Mouse (Mus musculus): ENCODE data around the gene Slc9a8. TPM values are rescaled to one million over a fixed set of nuclear protein-coding genes. Genes with fewer than 3 reads are reported as not detected.

Gene Slc9a8
- polyA plus RNA-seq, 1 experiment, result 19.0 TPM

- peak overlapping the region; percentile 97 for H3K4me3 ChIP-seq (ENCODE audit: insufficient read depth, poor library complexity, severe bottlenecking)
- no peak for TF ChIP-seq MYOG (IDR thresholded peaks at IDR 0.05; ENCODE audit: control insufficient read depth, extremely low read depth, insufficient read length)
- TF ChIP-seq CTCF (IDR thresholded peaks at IDR 0.05; ENCODE audit: control insufficient read depth, insufficient read depth, insufficient read length), result no peak
- TF ChIP-seq MYOD1 (IDR thresholded peaks at IDR 0.05; ENCODE audit: control insufficient read depth, insufficient read length, low read depth), result no peak
- no peak for TF ChIP-seq CEBPB (IDR thresholded peaks at IDR 0.05; ENCODE audit: low read depth)
- TF ChIP-seq USF1 (IDR thresholded peaks at IDR 0.05; ENCODE audit: low read depth), result no peak
- no peak for TF ChIP-seq FOSL1 (IDR thresholded peaks at IDR 0.05; ENCODE audit: insufficient read depth, low read length, poor library complexity, severe bottlenecking)
Measured at GRCm38 (mm10) chr2:167490813-167491525, 69.5 kb downstream of the Slc9a8 start.

DNA sequence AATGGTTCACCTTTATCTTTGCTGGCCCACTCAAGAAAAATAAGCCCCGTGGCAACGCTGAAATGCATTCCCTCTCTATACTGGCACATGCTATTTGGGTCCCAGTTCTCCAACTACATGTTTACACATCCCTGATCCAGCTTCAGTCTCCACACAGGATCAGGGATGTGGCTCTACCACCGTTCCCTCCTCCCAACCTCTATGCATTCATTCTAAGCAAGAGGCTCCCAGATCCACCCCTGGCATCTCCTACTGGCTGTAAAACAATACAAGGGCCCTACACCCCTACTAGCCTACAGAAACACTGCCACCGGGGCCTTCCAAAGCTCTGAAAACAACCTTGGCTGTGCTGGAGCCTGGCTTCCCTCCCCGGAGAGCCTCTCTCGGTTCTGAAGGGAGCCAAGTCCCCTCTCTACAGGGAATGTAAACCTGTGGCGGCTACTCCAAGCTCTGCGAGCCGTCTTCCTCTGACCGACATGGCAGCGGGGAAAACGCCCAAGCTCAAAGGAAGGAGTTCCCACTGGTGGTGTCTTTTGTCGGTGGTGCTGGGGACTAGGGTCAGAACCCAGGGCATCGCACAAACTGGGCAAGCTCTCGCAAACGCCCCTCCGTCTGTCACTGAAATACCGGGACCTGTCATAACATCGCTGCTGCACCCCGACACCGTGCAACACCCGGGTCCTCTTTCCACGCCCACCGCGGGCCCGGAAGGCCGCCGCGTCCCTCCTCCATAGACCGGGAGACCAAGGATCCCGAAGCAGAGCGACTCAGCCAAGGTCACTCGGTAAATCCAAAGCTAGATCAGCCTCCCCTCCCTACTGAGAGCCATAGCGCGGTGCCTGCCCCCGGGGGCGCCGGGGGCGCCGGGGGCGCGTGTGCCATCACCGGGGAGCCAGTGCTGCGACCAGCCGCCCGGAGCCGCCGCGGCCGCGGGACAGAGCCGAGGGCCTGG, 70.5 kb downstream of the Slc9a8 start, which contains the start of gene Rnf114:
Gene Rnf114, plus strand, starts transcription at position 889 of the 952 bp plus-strand sequence.
- TF ChIP-seq CTCF (IDR thresholded peaks at IDR 0.05; ENCODE audit: control insufficient read depth, insufficient read depth, insufficient read length) (no peak), MYOG (IDR thresholded peaks at IDR 0.05; ENCODE audit: control insufficient read depth, extremely low read depth, insufficient read length) (no peak), MYOD1 (IDR thresholded peaks at IDR 0.05; ENCODE audit: control insufficient read depth, insufficient read length, low read depth) (no peak), MAX (IDR thresholded peaks at IDR 0.05) (no peak), FOSL1 (IDR thresholded peaks at IDR 0.05; ENCODE audit: insufficient read depth, low read length, poor library complexity, severe bottlenecking) (no peak)
- peaks cover 67% of the 10 kb centered on the region for H3K79me2 ChIP-seq (ENCODE audit: control insufficient read depth, insufficient read depth)
- peaks cover 58% of the 10 kb centered on the region for H3K79me3 ChIP-seq (ENCODE audit: low read depth)

More at GRCm38 (mm10) chr2:167490813-167491525, 69.5 kb downstream of the Slc9a8 start:
- H3ac ChIP-seq (ENCODE audit: control insufficient read depth, insufficient read length, low read depth), result peak overlapping the region; percentile 40
- H3K79me2 ChIP-seq (ENCODE audit: control insufficient read depth, insufficient read depth), result peaks cover 77% of the 10 kb centered on the region
- H3K79me3 ChIP-seq (ENCODE audit: low read depth), result peaks cover 66% of the 10 kb centered on the region
- no peaks in the 10 kb centered on the region for H3K27me3 ChIP-seq (ENCODE audit: control insufficient read depth, insufficient read depth, insufficient read length)
- peaks cover 13% of the 10 kb centered on the region for H3K36me3 ChIP-seq (ENCODE audit: control insufficient read depth, insufficient read depth)

GRCm38 (mm10) chr2:167492713-167493636, 71.5 kb downstream of the Slc9a8 start, which contains the start of gene Spata2:
Gene Spata2, minus strand, starts transcription at chr2:167492887.
- Histone ChIP-seq H3K4me3 (ENCODE audit: insufficient read depth, poor library complexity, severe bottlenecking) (peak within 1 kb of the TSS; percentile 97), H3K79me3 (ENCODE audit: low read depth) (peaks cover 49% of the 10 kb centered on the region), H3K79me2 (ENCODE audit: control insufficient read depth, insufficient read depth) (peaks cover 57% of the 10 kb centered on the region), H3K36me3 (ENCODE audit: control insufficient read depth, insufficient read depth) (peaks cover 12% of the 10 kb centered on the region), H3ac (ENCODE audit: control insufficient read depth, insufficient read length, low read depth) (peak within 1 kb of the TSS; percentile 93), H3K27me3 (ENCODE audit: control insufficient read depth, insufficient read depth, insufficient read length) (no peaks in the 10 kb centered on the region)
- TF ChIP-seq MAX (IDR thresholded peaks at IDR 0.05) (peak; percentile 25), CEBPB (IDR thresholded peaks at IDR 0.05; ENCODE audit: low read depth) (no peak), FOSL1 (IDR thresholded peaks at IDR 0.05; ENCODE audit: insufficient read depth, low read length, poor library complexity, severe bottlenecking) (no peak), MYOG (IDR thresholded peaks at IDR 0.05; ENCODE audit: control insufficient read depth, extremely low read depth, insufficient read length) (no peak), MYOD1 (IDR thresholded peaks at IDR 0.05; ENCODE audit: control insufficient read depth, insufficient read length, low read depth) (no peak), USF1 (IDR thresholded peaks at IDR 0.05; ENCODE audit: low read depth) (no peak), CTCF (IDR thresholded peaks at IDR 0.05; ENCODE audit: control insufficient read depth, insufficient read depth, insufficient read length) (no peak)

More for the DNA sequence above, 70.5 kb downstream of the Slc9a8 start, which contains the start of gene Rnf114:
- Histone ChIP-seq H3ac (ENCODE audit: control insufficient read depth, insufficient read length, low read depth) (peak within 1 kb of the TSS; percentile 93), H3K36me3 (ENCODE audit: control insufficient read depth, insufficient read depth) (peaks cover 13% of the 10 kb centered on the region), H3K4me3 (ENCODE audit: insufficient read depth, poor library complexity, severe bottlenecking) (peak within 1 kb of the TSS; percentile 97), H3K27me3 (ENCODE audit: control insufficient read depth, insufficient read depth, insufficient read length) (no peaks in the 10 kb centered on the region)

DNA sequence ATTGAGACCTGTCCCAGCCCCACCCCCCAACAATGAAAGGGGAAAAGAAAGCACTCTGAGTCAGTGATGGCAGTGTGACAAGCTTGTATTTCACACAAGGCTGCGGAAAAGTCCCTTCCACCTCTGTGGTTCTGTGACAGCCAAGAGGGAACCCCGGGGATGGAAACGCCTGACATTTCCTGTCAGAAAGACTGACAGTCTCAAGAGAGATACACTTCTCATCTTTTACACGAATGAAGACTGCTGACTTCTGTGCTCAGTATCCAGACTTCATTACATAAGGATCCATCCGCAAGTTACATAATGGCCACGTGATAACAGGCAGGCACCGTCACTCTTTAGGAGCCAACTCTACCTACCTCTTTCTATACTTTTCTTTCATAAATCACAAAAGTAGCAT, 74.9 kb downstream of the Slc9a8 start:
- no peaks in the 10 kb centered on the region for H3K36me3 ChIP-seq (ENCODE audit: control insufficient read depth, insufficient read depth)
- H3K79me2 ChIP-seq (ENCODE audit: control insufficient read depth, insufficient read depth), result peaks cover 22% of the 10 kb centered on the region
- H3K79me3 ChIP-seq (ENCODE audit: low read depth), result peaks cover 15% of the 10 kb centered on the region
- no peak overlapping the region for H3K4me3 ChIP-seq (ENCODE audit: insufficient read depth, poor library complexity, severe bottlenecking)
- no peak overlapping the region for H3ac ChIP-seq (ENCODE audit: control insufficient read depth, insufficient read length, low read depth)
- no peaks in the 10 kb centered on the region for H3K27me3 ChIP-seq (ENCODE audit: control insufficient read depth, insufficient read depth, insufficient read length)
- no peak for TF ChIP-seq CEBPB (IDR thresholded peaks at IDR 0.05; ENCODE audit: low read depth)
- no peak for TF ChIP-seq USF1 (IDR thresholded peaks at IDR 0.05; ENCODE audit: low read depth)
- no peak for TF ChIP-seq FOSL1 (IDR thresholded peaks at IDR 0.05; ENCODE audit: insufficient read depth, low read length, poor library complexity, severe bottlenecking)
- TF ChIP-seq MAX (IDR thresholded peaks at IDR 0.05), result no peak
- TF ChIP-seq MYOD1 (IDR thresholded peaks at IDR 0.05; ENCODE audit: control insufficient read depth, insufficient read length, low read depth), result no peak
- TF ChIP-seq CTCF (IDR thresholded peaks at IDR 0.05; ENCODE audit: control insufficient read depth, insufficient read depth, insufficient read length), result no peak
- no peak for TF ChIP-seq MYOG (IDR thresholded peaks at IDR 0.05; ENCODE audit: control insufficient read depth, extremely low read depth, insufficient read length)
